Mouse (Mus musculus): Measurements from ENCODE around the gene Col5a3. TPM values are rescaled to one million over a fixed set of nuclear protein-coding genes. Genes with fewer than 3 reads are reported as not detected.

Col5a3 gene
- 2.4 and 2.6 TPM in 2 replicates for polyA plus RNA-seq (2015; fragmentation: Nextera tagmentation; extraction: Ambion mirVana)

GRCm38 (mm10) chr9:20814521-20815272, at the start of gene Col5a3:
Gene Col5a3 (minus strand): TSS chr9:20815067.
- H3K27me3 ChIP-seq (ENCODE audit: control insufficient read depth, insufficient read depth, low read length) = no peaks in the 10 kb centered on the region
- TF ChIP-seq EP300 (optimal IDR thresholded peaks at IDR 0.05) (no peak), CTCF (IDR thresholded peaks at IDR 0.05; ENCODE audit: low read depth) (no peak)
- WGBS = 5% methylated on average over 29 of the region's 29 CpGs
- peak; percentile 59 for DNase-seq (ENCODE audit: low spot score)
- peak within 1 kb of the TSS; percentile 23; the same call in 1 of the 2 replicates for H3K4me3 ChIP-seq (ENCODE audit: low read depth, low read length)
- peak within 1 kb of the TSS; percentile 42 for H3K4me2 ChIP-seq (replicated peaks; ENCODE audit: low read depth)
- no peaks in the 10 kb centered on the region; the same call in 1 of the 2 replicates for H3K4me1 ChIP-seq (replicated peaks; ENCODE audit: control insufficient read depth, insufficient read depth)
- no peak within 1 kb of the TSS for H3K27ac ChIP-seq (replicated peaks)
- ATAC-seq (ENCODE audit: low FRiP score, low TSS enrichment) = peak; percentile 79
- no peak within 1 kb of the TSS for H3K9ac ChIP-seq (ENCODE audit: low read length)
- no peaks in the 10 kb centered on the region for H3K9me3 ChIP-seq (ENCODE audit: control insufficient read depth, low read length)
- H3K36me3 ChIP-seq (ENCODE audit: control insufficient read depth, insufficient read depth, low read length) = no peaks in the 10 kb centered on the region

- WGBS = 39% methylated on average over 4 of the region's 4 CpGs
- no peaks in the 10 kb centered on the region for H3K36me3 ChIP-seq (ENCODE audit: control insufficient read depth, insufficient read depth, low read length)
- no peak overlapping the region for H3K9ac ChIP-seq (ENCODE audit: low read length)
- H3K4me2 ChIP-seq (replicated peaks; ENCODE audit: low read depth) = no peak overlapping the region
- DNase-seq (ENCODE audit: low spot score) (no peak), ATAC-seq (ENCODE audit: low FRiP score, low TSS enrichment) (no peak)
- H3K27ac ChIP-seq (replicated peaks) = no peak overlapping the region
- no peaks in the 10 kb centered on the region for H3K9me3 ChIP-seq (ENCODE audit: control insufficient read depth, low read length)
- H3K4me3 ChIP-seq (ENCODE audit: low read depth, low read length) = no peak overlapping the region
- no peaks in the 10 kb centered on the region for H3K27me3 ChIP-seq (ENCODE audit: control insufficient read depth, insufficient read depth, low read length)
- no peak for TF ChIP-seq EP300 (optimal IDR thresholded peaks at IDR 0.05)
- no peak for TF ChIP-seq CTCF (IDR thresholded peaks at IDR 0.05; ENCODE audit: low read depth)
- no peaks in the 10 kb centered on the region for H3K4me1 ChIP-seq (replicated peaks; ENCODE audit: control insufficient read depth, insufficient read depth)
These were observed 47.4 kb upstream of the Col5a3 start for GRCm38 (mm10) chr9:20862225-20862624.

- no peaks in the 10 kb centered on the region for H3K27me3 ChIP-seq (ENCODE audit: control insufficient read depth, insufficient read depth, low read length)
- no peaks in the 10 kb centered on the region for H3K9me3 ChIP-seq (ENCODE audit: control insufficient read depth, low read length)
- 15% methylated on average over 4 of the region's 4 CpGs for WGBS
- H3K4me1 ChIP-seq (replicated peaks; ENCODE audit: control insufficient read depth, insufficient read depth) = no peaks in the 10 kb centered on the region
- TF ChIP-seq CTCF (IDR thresholded peaks at IDR 0.05; ENCODE audit: low read depth) = peak; percentile 70
- no peak for TF ChIP-seq EP300 (optimal IDR thresholded peaks at IDR 0.05)
- no peak for ATAC-seq (ENCODE audit: low FRiP score, low TSS enrichment)
- H3K36me3 ChIP-seq (ENCODE audit: control insufficient read depth, insufficient read depth, low read length) = no peaks in the 10 kb centered on the region
- no peak overlapping the region for H3K4me3 ChIP-seq (ENCODE audit: low read depth, low read length)
- no peak overlapping the region for H3K4me2 ChIP-seq (replicated peaks; ENCODE audit: low read depth)
- no peak overlapping the region for H3K9ac ChIP-seq (ENCODE audit: low read length)
- no peak overlapping the region for H3K27ac ChIP-seq (replicated peaks)
- DNase-seq (ENCODE audit: low spot score) = peak; percentile 39
These were observed 47.0 kb upstream of the Col5a3 start for GRCm38 (mm10) chr9:20861821-20862220.

GRCm38 (mm10) chr9:20859926-20860325, 45.1 kb upstream of the Col5a3 start:
- no peak for ATAC-seq (ENCODE audit: low FRiP score, low TSS enrichment)
- WGBS = 39% methylated on average over 6 of the region's 6 CpGs

GRCm38 (mm10) chr9:20857131-20857530, 42.3 kb upstream of the Col5a3 start:
- 0 out of 2 replicates have a peak, but pooled peaks have one; percentile 9 for TF ChIP-seq CTCF (IDR thresholded peaks at IDR 0.05; ENCODE audit: low read depth)
- TF ChIP-seq EP300 (optimal IDR thresholded peaks at IDR 0.05) = no peak
- no peak overlapping the region for H3K4me2 ChIP-seq (replicated peaks; ENCODE audit: low read depth)
- H3K4me1 ChIP-seq (replicated peaks; ENCODE audit: control insufficient read depth, insufficient read depth) = no peaks in the 10 kb centered on the region
- H3K36me3 ChIP-seq (ENCODE audit: control insufficient read depth, insufficient read depth, low read length) = no peaks in the 10 kb centered on the region
- peak; percentile 73 for ATAC-seq (ENCODE audit: low FRiP score, low TSS enrichment)
- no peaks in the 10 kb centered on the region for H3K9me3 ChIP-seq (ENCODE audit: control insufficient read depth, low read length)
- peak; percentile 81 for DNase-seq (ENCODE audit: low spot score)
- WGBS = 7% methylated on average over 6 of the region's 6 CpGs
- H3K4me3 ChIP-seq (ENCODE audit: low read depth, low read length) = no peak overlapping the region
- no peak overlapping the region for H3K27ac ChIP-seq (replicated peaks)
- no peaks in the 10 kb centered on the region for H3K27me3 ChIP-seq (ENCODE audit: control insufficient read depth, insufficient read depth, low read length)
- no peak overlapping the region for H3K9ac ChIP-seq (ENCODE audit: low read length)

More at GRCm38 (mm10) chr9:20859926-20860325, 45.1 kb upstream of the Col5a3 start:
- H3K9ac ChIP-seq (ENCODE audit: low read length) = no peak overlapping the region
- no peak overlapping the region for H3K4me2 ChIP-seq (replicated peaks; ENCODE audit: low read depth)
- H3K4me3 ChIP-seq (ENCODE audit: low read depth, low read length) = no peak overlapping the region
- 0 out of 2 replicates have a peak, but pooled peaks have one; percentile 1 for TF ChIP-seq CTCF (IDR thresholded peaks at IDR 0.05; ENCODE audit: low read depth)
- TF ChIP-seq EP300 (optimal IDR thresholded peaks at IDR 0.05) = no peak
- no peaks in the 10 kb centered on the region for H3K4me1 ChIP-seq (replicated peaks; ENCODE audit: control insufficient read depth, insufficient read depth)
- no peak overlapping the region for H3K27ac ChIP-seq (replicated peaks)
- H3K9me3 ChIP-seq (ENCODE audit: control insufficient read depth, low read length) = no peaks in the 10 kb centered on the region
- H3K27me3 ChIP-seq (ENCODE audit: control insufficient read depth, insufficient read depth, low read length) = no peaks in the 10 kb centered on the region
- no peaks in the 10 kb centered on the region for H3K36me3 ChIP-seq (ENCODE audit: control insufficient read depth, insufficient read depth, low read length)
- no peak for DNase-seq (ENCODE audit: low spot score)

GRCm38 (mm10) chr9:20850179-20850578, 35.3 kb upstream of the Col5a3 start:
- ATAC-seq (ENCODE audit: low FRiP score, low TSS enrichment) (no peak), DNase-seq (ENCODE audit: low spot score) (no peak)
- H3K4me1 ChIP-seq (replicated peaks; ENCODE audit: control insufficient read depth, insufficient read depth) = no peaks in the 10 kb centered on the region
- no peaks in the 10 kb centered on the region for H3K27me3 ChIP-seq (ENCODE audit: control insufficient read depth, insufficient read depth, low read length)
- H3K4me2 ChIP-seq (replicated peaks; ENCODE audit: low read depth) = no peak overlapping the region
- 84% methylated on average over 2 of the region's 2 CpGs for WGBS
- no peak for TF ChIP-seq CTCF (IDR thresholded peaks at IDR 0.05; ENCODE audit: low read depth)
- H3K4me3 ChIP-seq (ENCODE audit: low read depth, low read length) = no peak overlapping the region
- no peaks in the 10 kb centered on the region for H3K9me3 ChIP-seq (ENCODE audit: control insufficient read depth, low read length)
- H3K27ac ChIP-seq (replicated peaks) = no peak overlapping the region
- no peaks in the 10 kb centered on the region for H3K36me3 ChIP-seq (ENCODE audit: control insufficient read depth, insufficient read depth, low read length)
- no peak overlapping the region for H3K9ac ChIP-seq (ENCODE audit: low read length)

All from stomach, postnatal 0 days (tissue).